In genomic region chr4:7559867-7560832, GRCm38 (mm10) we compare ENCODE assay signal across 16 mouse cellular contexts.
DNase-seq lines count a peak whose midpoint lies in the region; ATAC-seq and TF ChIP-seq lines count a peak whose summit lies in the region.
"Had no signal": no experiment of that assay in that cellular context is flagged by ENCODE, and none has a peak within 500 bp of the region (broad histone marks: within the 10 kb centered on the region; RNA-seq: fewer than 3 reads in every experiment).

No protein-coding gene starts in this region.

- no peak for TF ChIP-seq POLR2A in limb, embryonic 14.5 days (IDR thresholded peaks at IDR 0.05; ENCODE audit: borderline replicate concordance, extremely low read depth, insufficient read depth, insufficient read length)

- H3K9me3 ChIP-seq in kidney, embryonic 15.5 days (replicated peaks), result no peaks in the 10 kb centered on the region
- no peaks in the 10 kb centered on the region for H3K9me3 ChIP-seq in embryonic facial prominence, embryonic 11.5 days (replicated peaks; ENCODE audit: control insufficient read depth, low read length)
- no peaks in the 10 kb centered on the region for H3K9me3 ChIP-seq in limb, embryonic 14.5 days (ENCODE audit: control insufficient read depth, low read length)
- H3K9me3 ChIP-seq: forebrain, embryonic 13.5 days; midbrain, embryonic 10.5 days had no signal

- H3K27me3 ChIP-seq in kidney, embryonic 15.5 days, result no peaks in the 10 kb centered on the region
- no peaks in the 10 kb centered on the region for H3K27me3 ChIP-seq in embryonic facial prominence, embryonic 11.5 days (ENCODE audit: control insufficient read depth, insufficient read depth, low read length)
- no peaks in the 10 kb centered on the region for H3K27me3 ChIP-seq in limb, embryonic 14.5 days (ENCODE audit: control insufficient read depth, insufficient read depth, low read length)
- H3K27me3 ChIP-seq: CH12.LX; forebrain, embryonic 13.5 days had no signal

- H3K9ac ChIP-seq in kidney, embryonic 15.5 days, result no peak overlapping the region
- H3K9ac ChIP-seq in embryonic facial prominence, embryonic 11.5 days (replicated peaks; ENCODE audit: low read length), result no peak overlapping the region
- H3K9ac ChIP-seq in limb, embryonic 14.5 days (ENCODE audit: low read depth, low read length, severe bottlenecking), result no peak overlapping the region
- H3K9ac ChIP-seq: forebrain, embryonic 13.5 days had no signal

- 40% methylated on average over 7 of the region's 7 CpGs for WGBS in kidney, embryonic 15.5 days
- 42% methylated on average over 7 of the region's 7 CpGs for WGBS in embryonic facial prominence, embryonic 11.5 days
- WGBS in limb, embryonic 14.5 days, result 35% methylated on average over 7 of the region's 7 CpGs

- no peak overlapping the region for H3K27ac ChIP-seq in kidney, embryonic 15.5 days
- no peak overlapping the region for H3K27ac ChIP-seq in embryonic facial prominence, embryonic 11.5 days (replicated peaks; ENCODE audit: low read depth, low read length)
- no peak overlapping the region for H3K27ac ChIP-seq in limb, embryonic 14.5 days (replicated peaks; ENCODE audit: low read depth, low read length)
- H3K27ac ChIP-seq: forebrain, embryonic 13.5 days; hindbrain, postnatal 0 days; midbrain, embryonic 10.5 days had no signal

- no peak overlapping the region for H3K4me3 ChIP-seq in kidney, embryonic 15.5 days (replicated peaks)
- H3K4me3 ChIP-seq in embryonic facial prominence, embryonic 11.5 days (ENCODE audit: low read depth, low read length), result no peak overlapping the region
- H3K4me3 ChIP-seq in limb, embryonic 14.5 days (replicated peaks; ENCODE audit: low read length), result no peak overlapping the region
- H3K4me3 ChIP-seq: forebrain, embryonic 13.5 days; midbrain, embryonic 10.5 days had no signal

- no peak overlapping the region for H3K4me2 ChIP-seq in kidney, embryonic 15.5 days
- H3K4me2 ChIP-seq in embryonic facial prominence, embryonic 11.5 days (ENCODE audit: low read depth, low read length), result no peak overlapping the region
- H3K4me2 ChIP-seq in limb, embryonic 14.5 days (replicated peaks; ENCODE audit: low read depth, low read length, severe bottlenecking), result no peak overlapping the region
- H3K4me2 ChIP-seq: forebrain, embryonic 13.5 days had no signal

- ATAC-seq in kidney, embryonic 15.5 days (replicated peaks; ENCODE audit: low FRiP score), result peak; percentile 33; the same call in 1 of the 2 replicates
- ATAC-seq in embryonic facial prominence, embryonic 11.5 days (replicated peaks; ENCODE audit: insufficient number of reproducible peaks, low FRiP score, low TSS enrichment, low read depth), result peak; percentile 70; the same call in 1 of the 2 replicates
- ATAC-seq in limb, embryonic 14.5 days (ENCODE audit: low FRiP score, low read depth), result peak; percentile 65
- ATAC-seq: forebrain, embryonic 13.5 days; hindbrain, postnatal 0 days had no signal

- no peaks in the 10 kb centered on the region for H3K4me1 ChIP-seq in kidney, embryonic 15.5 days
- H3K4me1 ChIP-seq in embryonic facial prominence, embryonic 11.5 days (ENCODE audit: control insufficient read depth, insufficient read depth, low read length), result no peaks in the 10 kb centered on the region
- peaks cover 7% of the 10 kb centered on the region; the same call in 1 of the 2 replicates for H3K4me1 ChIP-seq in limb, embryonic 14.5 days (ENCODE audit: control insufficient read depth, insufficient read depth, low read length)
- H3K4me1 ChIP-seq: forebrain, embryonic 13.5 days; midbrain, embryonic 10.5 days had no signal

- DNase-seq in kidney, postnatal 10 days, result no peak
- DNase-seq in adipocyte (ENCODE audit: low spot score), result peak; percentile 23
- DNase-seq in embryonic facial prominence, embryonic 11.5 days (ENCODE audit: low spot score), result peak; percentile 78
- DNase-seq in limb, embryonic 14.5 days (ENCODE audit: low spot score), result peak; percentile 77
- DNase-seq in layer of hippocampus, adult 8-10 months (ENCODE audit: low spot score in 2 of 2), result no peak
- no peak for DNase-seq in T-cell, adult 2 months (ENCODE audit: low spot score)
- no peak for DNase-seq in thymus, postnatal 4 days
- DNase-seq: adrenal gland, postnatal 14 days; cerebellum, postnatal 25 days; heart, postnatal 14 days; right cerebral cortex, postnatal 25 days had no signal

- no peaks in the 10 kb centered on the region for H3K36me3 ChIP-seq in kidney, embryonic 15.5 days
- no peaks in the 10 kb centered on the region for H3K36me3 ChIP-seq in embryonic facial prominence, embryonic 11.5 days (replicated peaks; ENCODE audit: control insufficient read depth, insufficient read depth, low read depth, low read length)
- no peaks in the 10 kb centered on the region for H3K36me3 ChIP-seq in limb, embryonic 14.5 days (ENCODE audit: control insufficient read depth, insufficient read depth, low read length)
- H3K36me3 ChIP-seq: midbrain, embryonic 10.5 days had no signal

Comparison
In these comparisons a context has a peak if more than half of its experiments do, and no peak if none do; other contexts are left out.
1. DNase-seq: peak in adipocyte (single experiment), embryonic facial prominence, embryonic 11.5 days (single experiment) and limb, embryonic 14.5 days (single experiment); none in kidney, postnatal 10 days (single experiment), layer of hippocampus, adult 8-10 months (0 of 2), T-cell, adult 2 months (single experiment) and thymus, postnatal 4 days (single experiment).
2. Peak in every context shown above with its lines, with median percentiles within 50 percentile points of each other: ATAC-seq.